Mouse (Mus musculus): ENCODE data around the gene Ddx58.

The Ddx58 gene

GRCm38 (mm10) chr4:40239409-40240271, at the start of gene Ddx58:
Gene Ddx58 (minus strand): TSS chr4:40239828.
- DNase-seq = peak; percentile 43

- no peak for DNase-seq
These were observed 49.4 kb upstream of the Ddx58 start for GRCm38 (mm10) chr4:40289046-40289445.

GRCm38 (mm10) chr4:40287415-40287814, 47.8 kb upstream of the Ddx58 start:
- no peak for DNase-seq

- peak; percentile 60 for DNase-seq
These were observed 46.0 kb upstream of the Ddx58 start for GRCm38 (mm10) chr4:40285582-40285981.

GRCm38 (mm10) chr4:40279276-40279900, 39.8 kb upstream of the Ddx58 start, which contains the start of gene Ndufb6:
Gene Ndufb6 (minus strand): TSS chr4:40279421.
- peak; percentile 96 for DNase-seq

- peak; percentile 6 for DNase-seq
These were observed 39.2 kb upstream of the Ddx58 start for GRCm38 (mm10) chr4:40278880-40279275.

GRCm38 (mm10) chr4:40269430-40270032, 29.9 kb upstream of the Ddx58 start, which contains the start of the genes Smim27 and Topors:
Gene Smim27 (plus strand): TSS chr4:40269579.
Gene Topors (minus strand): TSS chr4:40269850.
- DNase-seq = peak; percentile 94

GRCm38 (mm10) chr4:40268835-40269234, 29.2 kb upstream of the Ddx58 start:
- peak; percentile 34 for DNase-seq

- DNase-seq = peak; percentile 93
These were observed 28.7 kb upstream of the Ddx58 start for GRCm38 (mm10) chr4:40268204-40268813.

GRCm38 (mm10) chr4:40267681-40268080, 28.1 kb upstream of the Ddx58 start:
- no peak for DNase-seq

- DNase-seq = no peak
These were observed 24.7 kb upstream of the Ddx58 start for GRCm38 (mm10) chr4:40264321-40264720.

- DNase-seq = no peak
These were observed 14.9 kb upstream of the Ddx58 start for GRCm38 (mm10) chr4:40254385-40255103.

GRCm38 (mm10) chr4:40253766-40254165, 14.1 kb upstream of the Ddx58 start:
- DNase-seq = no peak

- DNase-seq = no peak
These were observed 11.4 kb upstream of the Ddx58 start for GRCm38 (mm10) chr4:40250984-40251383.

- no peak for DNase-seq
These were observed 4.4 kb upstream of the Ddx58 start for GRCm38 (mm10) chr4:40244035-40244434.

GRCm38 (mm10) chr4:40243006-40243405, 3.4 kb upstream of the Ddx58 start:
- DNase-seq = no peak

- no peak for DNase-seq
These were observed 2.3 kb upstream of the Ddx58 start for GRCm38 (mm10) chr4:40241928-40242327.

- DNase-seq = no peak
These were observed 680 bp upstream of the Ddx58 start for GRCm38 (mm10) chr4:40240272-40240744.

- DNase-seq = peak; percentile 21
These were observed 882 bp downstream of the Ddx58 start for GRCm38 (mm10) chr4:40238483-40239408.

GRCm38 (mm10) chr4:40236829-40237228, 2.8 kb downstream of the Ddx58 start:
- DNase-seq = no peak

- DNase-seq = no peak
These were observed 5.4 kb downstream of the Ddx58 start for GRCm38 (mm10) chr4:40234256-40234655.

All from liver (tissue).